ENCODE assay signal across 9 mouse cellular contexts in the genomic region with DNA sequence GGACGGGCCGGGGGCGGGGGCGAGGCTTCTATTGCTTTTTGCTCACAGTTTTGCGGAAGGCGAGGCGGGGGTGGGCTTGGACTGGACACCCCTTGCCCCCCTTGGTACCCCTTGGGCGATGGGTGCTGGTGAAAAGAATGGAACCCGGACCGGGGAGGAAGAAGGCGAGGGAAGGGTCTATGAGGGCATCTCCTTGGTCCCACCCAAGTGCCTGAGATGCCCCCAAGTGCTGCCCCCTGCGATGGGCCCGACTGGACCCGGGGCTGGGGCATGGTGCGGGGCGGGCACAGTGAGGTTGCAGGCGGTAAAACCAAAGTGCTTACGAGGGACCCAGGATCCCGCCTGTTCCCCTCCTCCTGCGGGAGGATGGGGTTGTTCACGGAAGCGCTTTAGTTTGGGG. TPM values are rescaled to one million over a fixed set of nuclear protein-coding genes. Genes with fewer than 3 reads are reported as not detected.
DNase-seq lines count a peak whose midpoint lies in the region; ATAC-seq and TF ChIP-seq lines count a peak whose summit lies in the region.
"Had no signal": no experiment of that assay in that cellular context is flagged by ENCODE, and none has a peak within 500 bp of the region (broad histone marks: within the 10 kb centered on the region; RNA-seq: fewer than 3 reads in every experiment).

No protein-coding gene starts in this region.

- no peak for TF ChIP-seq CTCF in kidney, postnatal 0 days (IDR thresholded peaks at IDR 0.05; ENCODE audit: low read depth)

- H3K4me1 ChIP-seq in kidney, postnatal 0 days (replicated peaks; ENCODE audit: insufficient read depth, low read length) = peaks cover 17% of the 10 kb centered on the region; the same call in 1 of the 2 replicates
- peaks cover 25% of the 10 kb centered on the region for H3K4me1 ChIP-seq in forebrain, embryonic 13.5 days
- peaks cover 22% of the 10 kb centered on the region for H3K4me1 ChIP-seq in intestine, embryonic 16.5 days (ENCODE audit: control insufficient read depth, insufficient read depth, low read length)
- peaks cover 23% of the 10 kb centered on the region for H3K4me1 ChIP-seq in neural tube, embryonic 12.5 days

- no peaks in the 10 kb centered on the region for H3K27me3 ChIP-seq in kidney, postnatal 0 days (ENCODE audit: insufficient read depth, low read length)
- H3K27me3 ChIP-seq in forebrain, embryonic 13.5 days = peaks cover 4% of the 10 kb centered on the region
- 0 out of 2 replicates have a peak, but pooled peaks cover 3% of the 10 kb centered on the region for H3K27me3 ChIP-seq in intestine, embryonic 16.5 days (replicated peaks; ENCODE audit: control insufficient read depth, insufficient read depth, low read length)
- no peaks in the 10 kb centered on the region; the same call in 1 of the 2 replicates for H3K27me3 ChIP-seq in neural tube, embryonic 12.5 days (replicated peaks)

- H3K4me2 ChIP-seq in kidney, postnatal 0 days (ENCODE audit: low read length) = peak overlapping the region; percentile 68
- peak overlapping the region; percentile 57 for H3K4me2 ChIP-seq in forebrain, embryonic 13.5 days
- peak overlapping the region; percentile 63 for H3K4me2 ChIP-seq in intestine, embryonic 16.5 days (ENCODE audit: low read depth, low read length)
- H3K4me2 ChIP-seq in neural tube, embryonic 12.5 days (replicated peaks) = peak overlapping the region; percentile 68

- ATAC-seq in kidney, postnatal 0 days (replicated peaks; ENCODE audit: low FRiP score, low read depth) = 0 out of 2 replicates have a peak, but pooled peaks have one; percentile 9
- peak; percentile 9; the same call in 1 of the 2 replicates for ATAC-seq in forebrain, embryonic 13.5 days
- ATAC-seq in intestine, embryonic 16.5 days = no peak
- ATAC-seq in neural tube, embryonic 12.5 days (ENCODE audit: low FRiP score, low read depth) = no peak

- intact Hi-C loops in left cerebral cortex, postnatal 36 days (cut with DNase I) = no loop called here

- no peak overlapping the region for H3K4me3 ChIP-seq in kidney, postnatal 0 days (replicated peaks; ENCODE audit: low read depth, low read length)
- no peak overlapping the region for H3K4me3 ChIP-seq in forebrain, embryonic 13.5 days
- no peak overlapping the region for H3K4me3 ChIP-seq in intestine, embryonic 16.5 days (ENCODE audit: low read length)
- H3K4me3 ChIP-seq in neural tube, embryonic 12.5 days = peak overlapping the region; percentile 26; the same call in 1 of the 2 replicates
- H3K4me3 ChIP-seq: myocyte had no signal

- WGBS in kidney, postnatal 0 days = 51% methylated on average over 22 of the region's 22 CpGs
- WGBS in forebrain, embryonic 13.5 days = 49% methylated on average over 22 of the region's 22 CpGs
- 51% methylated on average over 21 of the region's 22 CpGs for WGBS in intestine, embryonic 16.5 days
- WGBS in neural tube, embryonic 12.5 days = 29% methylated on average over 22 of the region's 22 CpGs

- no peak overlapping the region for H3K27ac ChIP-seq in kidney, postnatal 0 days
- 0 out of 2 replicates have a peak overlapping the region, but pooled peaks have one; percentile 7 for H3K27ac ChIP-seq in forebrain, embryonic 13.5 days
- no peak overlapping the region for H3K27ac ChIP-seq in intestine, embryonic 16.5 days (ENCODE audit: low read length)
- H3K27ac ChIP-seq in neural tube, embryonic 12.5 days = no peak overlapping the region

- 0 out of 2 replicates have a peak overlapping the region, but pooled peaks have one; percentile 25 for H3K9ac ChIP-seq in kidney, postnatal 0 days (ENCODE audit: low read depth, low read length)
- H3K9ac ChIP-seq in forebrain, embryonic 13.5 days = 0 out of 2 replicates have a peak overlapping the region, but pooled peaks have one; percentile 56
- peak overlapping the region; percentile 61 for H3K9ac ChIP-seq in intestine, embryonic 16.5 days (ENCODE audit: low read depth, low read length)
- H3K9ac ChIP-seq in neural tube, embryonic 12.5 days = peak overlapping the region; percentile 54; the same call in 1 of the 2 replicates

- no peaks in the 10 kb centered on the region for H3K9me3 ChIP-seq in kidney, postnatal 0 days (replicated peaks; ENCODE audit: low read length)
- H3K9me3 ChIP-seq in forebrain, embryonic 13.5 days (replicated peaks) = no peaks in the 10 kb centered on the region
- no peaks in the 10 kb centered on the region for H3K9me3 ChIP-seq in intestine, embryonic 16.5 days (ENCODE audit: control insufficient read depth, low read length)
- no peaks in the 10 kb centered on the region for H3K9me3 ChIP-seq in neural tube, embryonic 12.5 days

- DNase-seq in kidney, postnatal 0 days (ENCODE audit: low spot score) = no peak
- no peak for DNase-seq in kidney, postnatal 25 days
- no peak for DNase-seq in left cerebral cortex, postnatal 36 days (ENCODE audit: low spot score in 2 of 2)
- DNase-seq in frontal cortex, postnatal 36 days (ENCODE audit: low spot score in 2 of 2) = no peak
- DNase-seq in adrenal gland, postnatal 25 days = no peak

- H3K36me3 ChIP-seq in kidney, postnatal 0 days (ENCODE audit: insufficient read depth, low read length) = peaks cover 12% of the 10 kb centered on the region; the same call in 1 of the 2 replicates
- peaks cover 40% of the 10 kb centered on the region for H3K36me3 ChIP-seq in forebrain, embryonic 13.5 days (ENCODE audit: poor library complexity, severe bottlenecking)
- no peaks in the 10 kb centered on the region for H3K36me3 ChIP-seq in intestine, embryonic 16.5 days (ENCODE audit: control insufficient read depth, insufficient read depth, low read length)
- H3K36me3 ChIP-seq in neural tube, embryonic 12.5 days = peaks cover 33% of the 10 kb centered on the region

RNA-seq across cellular contexts. Expression of a gene that starts 3.8 kb away (rescaled TPM):
- 0.47 and 0.65 TPM in 2 replicates for polyA plus RNA-seq in kidney, postnatal 0 days (2015; fragmentation: Nextera tagmentation; extraction: Ambion mirVana)
- 0.30 and 0.41 TPM in 2 replicates for polyA plus RNA-seq in forebrain, embryonic 13.5 days (2015; fragmentation: Nextera tagmentation; extraction: Ambion mirVana)
- 0.09 and 0.20 TPM in 2 replicates for polyA plus RNA-seq in intestine, embryonic 16.5 days (2015; fragmentation: Nextera tagmentation; extraction: Ambion mirVana)
- polyA plus RNA-seq in neural tube, embryonic 12.5 days (2016; fragmentation: Nextera tagmentation; extraction: Ambion mirVana) = 0.25 and 0.29 TPM in 2 replicates
- total RNA-seq in left cerebral cortex, postnatal 36 days (2021) = under 1 TPM; 0.42 to 0.45 TPM
- not detected in 2 replicates for total RNA-seq in adrenal gland, postnatal 25 days (2021)

RNA-seq across cellular contexts. Expression of a gene that starts 25.7 kb away (rescaled TPM):
- polyA plus RNA-seq in kidney, postnatal 0 days (2015; fragmentation: Nextera tagmentation; extraction: Ambion mirVana) = 11.3 and 11.8 TPM in 2 replicates
- 11.3 and 12.0 TPM in 2 replicates for polyA plus RNA-seq in forebrain, embryonic 13.5 days (2015; fragmentation: Nextera tagmentation; extraction: Ambion mirVana)
- polyA plus RNA-seq in intestine, embryonic 16.5 days (2015; fragmentation: Nextera tagmentation; extraction: Ambion mirVana) = 3.6 and 4.1 TPM in 2 replicates
- polyA plus RNA-seq in neural tube, embryonic 12.5 days (2016; fragmentation: Nextera tagmentation; extraction: Ambion mirVana) = 20.2 and 20.9 TPM in 2 replicates
- 10 to 100 TPM; 64.4 to 73.5 TPM for total RNA-seq in left cerebral cortex, postnatal 36 days (2021)
- total RNA-seq in adrenal gland, postnatal 25 days (2021) = 8.8 and 9.1 TPM in 2 replicates

RNA-seq across cellular contexts. Expression of a gene that starts 41.7 kb away (rescaled TPM):
- polyA plus RNA-seq in kidney, postnatal 0 days (2015; fragmentation: Nextera tagmentation; extraction: Ambion mirVana) = 237 and 263 TPM in 2 replicates
- 219 and 232 TPM in 2 replicates for polyA plus RNA-seq in forebrain, embryonic 13.5 days (2015; fragmentation: Nextera tagmentation; extraction: Ambion mirVana)
- 297 and 298 TPM in 2 replicates for polyA plus RNA-seq in intestine, embryonic 16.5 days (2015; fragmentation: Nextera tagmentation; extraction: Ambion mirVana)
- polyA plus RNA-seq in neural tube, embryonic 12.5 days (2016; fragmentation: Nextera tagmentation; extraction: Ambion mirVana) = 231 and 243 TPM in 2 replicates
- 10 to 100 TPM; 87.8 to 95.9 TPM for total RNA-seq in left cerebral cortex, postnatal 36 days (2021)
- total RNA-seq in adrenal gland, postnatal 25 days (2021) = 143 and 145 TPM in 2 replicates

RNA-seq across cellular contexts. Expression of a gene that starts 52.4 kb away (rescaled TPM):
- polyA plus RNA-seq in kidney, postnatal 0 days (2015; fragmentation: Nextera tagmentation; extraction: Ambion mirVana) = 19.4 and 22.0 TPM in 2 replicates
- 7.7 and 8.0 TPM in 2 replicates for polyA plus RNA-seq in forebrain, embryonic 13.5 days (2015; fragmentation: Nextera tagmentation; extraction: Ambion mirVana)
- 40.3 and 43.0 TPM in 2 replicates for polyA plus RNA-seq in intestine, embryonic 16.5 days (2015; fragmentation: Nextera tagmentation; extraction: Ambion mirVana)
- 19.1 and 19.9 TPM in 2 replicates for polyA plus RNA-seq in neural tube, embryonic 12.5 days (2016; fragmentation: Nextera tagmentation; extraction: Ambion mirVana)
- total RNA-seq in left cerebral cortex, postnatal 36 days (2021) = 1 to 10 TPM; 2.8 to 4.3 TPM
- total RNA-seq in adrenal gland, postnatal 25 days (2021) = 35.5 and 45.9 TPM in 2 replicates

RNA-seq across cellular contexts. Expression of a gene that starts 56.0 kb away (rescaled TPM):
- 1.9 and 2.8 TPM in 2 replicates for polyA plus RNA-seq in kidney, postnatal 0 days (2015; fragmentation: Nextera tagmentation; extraction: Ambion mirVana)
- polyA plus RNA-seq in forebrain, embryonic 13.5 days (2015; fragmentation: Nextera tagmentation; extraction: Ambion mirVana) = 0.57 and 1.6 TPM in 2 replicates
- 3.4 and 5.2 TPM in 2 replicates for polyA plus RNA-seq in intestine, embryonic 16.5 days (2015; fragmentation: Nextera tagmentation; extraction: Ambion mirVana)
- polyA plus RNA-seq in neural tube, embryonic 12.5 days (2016; fragmentation: Nextera tagmentation; extraction: Ambion mirVana) = 3.2 and 4.3 TPM in 2 replicates
- total RNA-seq in left cerebral cortex, postnatal 36 days (2021) = not detected
- 0.58 TPM in 1 of 2 replicates, not detected in the other for total RNA-seq in adrenal gland, postnatal 25 days (2021)

Comparison
In these comparisons a context has a peak if more than half of its experiments do, and no peak if none do; other contexts are left out.
1. ATAC-seq: peak in kidney, postnatal 0 days (single experiment) and forebrain, embryonic 13.5 days (single experiment); none in intestine, embryonic 16.5 days (single experiment) and neural tube, embryonic 12.5 days (single experiment).
2. Peak in every context shown above with its lines, with median percentiles within 50 percentile points of each other: H3K4me2 ChIP-seq and H3K9ac ChIP-seq.